Mouse (Mus musculus) forebrain, embryonic 13.5 days (tissue): ENCODE data around the gene Slc38a10. TPM values are rescaled to one million over a fixed set of nuclear protein-coding genes. Genes with fewer than 3 reads are reported as not detected.

ENCODE experiments used
- ATAC-seq: fragments of 200-750 bp; cut with Nextera tagmentation; 2 replicates; pipeline ENCODE4 v1.8.0; 2017
- H3K27ac ChIP-seq: fragments of 300-500 bp; sonication (generic); 2 replicates; pipeline ENCODE4 v1.5.1; 2015; ENCODE audit warnings: inconsistent platforms, mild to moderate bottlenecking, moderate library complexity
- H3K27me3 ChIP-seq: fragments of 300-500 bp; sonication (generic); 2 replicates; pipeline ENCODE4 v1.6.1; 2015; ENCODE audit warnings: mild to moderate bottlenecking, inconsistent platforms
- H3K36me3 ChIP-seq: fragments of 300-500 bp; sonication (generic); 2 replicates; pipeline ENCODE4 v1.6.1; 2015; ENCODE audit warnings: mild to moderate bottlenecking, inconsistent platforms; ENCODE audit not compliant: poor library complexity, severe bottlenecking
- H3K4me1 ChIP-seq: fragments of 300-500 bp; sonication (generic); 2 replicates; pipeline ENCODE4 v1.6.1; 2015; ENCODE audit warnings: inconsistent platforms
- H3K4me2 ChIP-seq: fragments of 300-500 bp; sonication (generic); 2 replicates; pipeline ENCODE4 v1.6.1; 2015; ENCODE audit warnings: inconsistent platforms, mild to moderate bottlenecking, moderate library complexity
- H3K4me3 ChIP-seq: fragments of 300-500 bp; sonication (generic); 2 replicates; pipeline ENCODE4 v1.5.1; 2015; ENCODE audit warnings: mild to moderate bottlenecking, inconsistent platforms
- H3K9ac ChIP-seq: fragments of 300-500 bp; sonication (generic); 2 replicates; pipeline ENCODE4 v1.6.1; 2015; ENCODE audit warnings: mild to moderate bottlenecking, inconsistent platforms
- H3K9me3 ChIP-seq: fragments of 300-500 bp; sonication (generic); replicated peaks from 2 replicates; pipeline ENCODE4 v1.6.1; 2016; ENCODE audit warnings: inconsistent platforms
- WGBS: fragments of 180-500 bp; shearing (Covaris S2); methylation state at CpG from one replicate; pipeline ENCODE4 v1.1.7; 2015; 5-methylcytosine and 5-hydroxymethylcytosine counted together
- polyA plus RNA-seq: library from polyadenylated mRNA; unstranded; fragments of >200 nt; fragmentation: Nextera tagmentation; extraction: Ambion mirVana; gene quantifications from 2 replicates; pipeline ENCODE4 v1.2.1, GENCODE M21; 2015

Slc38a10 gene
- polyA plus RNA-seq, 1 experiment from 2014 or later = 76.8 TPM

DNA sequence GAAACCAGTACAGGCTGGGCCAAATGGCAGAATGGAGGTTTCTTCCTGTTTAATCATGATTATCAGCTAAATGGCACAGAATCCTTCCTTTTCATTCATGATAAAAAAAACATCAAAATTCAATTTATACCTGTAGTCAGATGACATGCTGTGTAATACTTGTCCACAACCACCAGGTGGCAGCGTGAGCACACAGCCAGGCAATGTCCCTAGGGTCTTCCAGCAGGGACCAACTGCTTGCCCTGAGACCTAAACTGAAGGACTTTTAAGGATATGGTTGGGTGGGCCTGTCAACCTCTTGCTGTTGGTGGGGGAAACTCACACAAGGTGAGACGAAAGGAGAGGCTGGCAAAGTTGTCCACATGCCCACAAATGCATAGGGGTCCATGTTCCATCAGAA is 40.1 kb downstream of the Slc38a10 start:
- 2% methylated on average over 2 of the region's 2 CpGs for WGBS
- H3K4me1 ChIP-seq = peaks cover 9% of the 10 kb centered on the region
- no peaks in the 10 kb centered on the region for H3K27me3 ChIP-seq
- H3K9me3 ChIP-seq = no peaks in the 10 kb centered on the region
- ATAC-seq = no peak
- H3K36me3 ChIP-seq = peaks cover 68% of the 10 kb centered on the region
- H3K9ac ChIP-seq = peak overlapping the region; percentile 30; the same call in 1 of the 2 replicates
- peak overlapping the region; percentile 2; the same call in 1 of the 2 replicates for H3K27ac ChIP-seq
- H3K4me3 ChIP-seq = no peak overlapping the region
- no peak overlapping the region for H3K4me2 ChIP-seq

DNA sequence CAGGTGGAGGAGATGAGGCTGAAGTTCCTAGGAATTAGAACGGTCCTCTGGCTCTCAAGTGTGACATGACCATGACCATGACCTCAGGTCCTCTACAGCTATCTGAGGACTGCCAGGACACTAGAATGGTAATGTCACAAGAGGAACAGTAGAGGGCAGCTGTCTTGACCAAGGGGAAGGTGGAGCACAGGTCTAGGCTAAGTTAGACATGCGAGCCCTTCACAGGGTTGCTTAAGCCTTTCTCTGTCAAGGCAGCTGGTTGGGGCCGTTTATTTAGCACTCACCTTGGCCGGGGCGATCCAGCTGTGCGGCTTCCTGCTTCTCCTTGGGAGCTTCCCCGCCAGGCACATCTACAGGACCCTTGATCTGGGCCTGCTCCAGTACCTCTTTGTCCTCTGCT is 40.6 kb downstream of the Slc38a10 start:
- H3K27me3 ChIP-seq = no peaks in the 10 kb centered on the region
- WGBS = 72% methylated on average over 7 of the region's 7 CpGs
- H3K36me3 ChIP-seq = peaks cover 68% of the 10 kb centered on the region
- H3K4me1 ChIP-seq = peaks cover 9% of the 10 kb centered on the region
- ATAC-seq = no peak
- H3K9ac ChIP-seq = peak overlapping the region; percentile 30; the same call in 1 of the 2 replicates
- no peaks in the 10 kb centered on the region for H3K9me3 ChIP-seq
- H3K4me3 ChIP-seq = no peak overlapping the region
- no peak overlapping the region; the same call in 1 of the 2 replicates for H3K27ac ChIP-seq
- no peak overlapping the region for H3K4me2 ChIP-seq

DNA sequence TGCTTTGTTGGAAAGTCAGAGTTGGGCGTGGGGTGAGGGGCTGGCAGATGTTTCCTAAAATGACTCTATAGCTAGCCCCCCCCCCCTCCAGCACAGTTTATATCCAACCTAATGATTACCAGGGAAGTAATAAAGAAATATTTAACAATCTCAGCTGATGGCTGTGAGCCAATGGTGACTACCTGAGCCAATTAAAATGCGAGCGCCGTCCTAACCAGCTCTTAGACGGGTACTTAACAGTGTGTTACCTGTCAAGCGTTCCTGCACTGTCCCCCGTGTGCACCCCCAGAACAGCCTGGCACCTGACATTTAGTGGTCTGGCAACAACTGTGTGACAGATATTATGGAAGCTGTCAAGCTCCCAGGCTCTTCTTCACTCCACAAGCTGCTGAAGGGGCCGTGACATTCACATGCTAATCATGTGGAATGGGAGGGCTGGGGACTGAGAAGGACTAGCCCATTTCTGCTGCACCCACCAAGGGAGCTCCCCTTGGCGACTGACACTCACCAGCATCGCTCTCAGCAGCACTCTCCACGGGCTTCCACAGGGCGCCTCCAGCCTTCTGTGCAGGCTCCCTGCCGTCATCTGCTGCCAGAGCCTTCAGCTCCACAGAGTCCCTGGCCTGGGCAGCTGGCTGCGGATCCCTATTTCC is 41.5 kb downstream of the Slc38a10 start:
- peak overlapping the region; percentile 54; the same call in 1 of the 2 replicates for H3K27ac ChIP-seq
- ATAC-seq = no peak
- H3K36me3 ChIP-seq = peaks cover 68% of the 10 kb centered on the region
- H3K9me3 ChIP-seq = no peaks in the 10 kb centered on the region
- no peak overlapping the region for H3K9ac ChIP-seq
- H3K4me1 ChIP-seq = peaks cover 9% of the 10 kb centered on the region
- H3K4me2 ChIP-seq = no peak overlapping the region
- no peaks in the 10 kb centered on the region for H3K27me3 ChIP-seq
- H3K4me3 ChIP-seq = no peak overlapping the region
- WGBS = 66% methylated on average over 14 of the region's 14 CpGs

DNA sequence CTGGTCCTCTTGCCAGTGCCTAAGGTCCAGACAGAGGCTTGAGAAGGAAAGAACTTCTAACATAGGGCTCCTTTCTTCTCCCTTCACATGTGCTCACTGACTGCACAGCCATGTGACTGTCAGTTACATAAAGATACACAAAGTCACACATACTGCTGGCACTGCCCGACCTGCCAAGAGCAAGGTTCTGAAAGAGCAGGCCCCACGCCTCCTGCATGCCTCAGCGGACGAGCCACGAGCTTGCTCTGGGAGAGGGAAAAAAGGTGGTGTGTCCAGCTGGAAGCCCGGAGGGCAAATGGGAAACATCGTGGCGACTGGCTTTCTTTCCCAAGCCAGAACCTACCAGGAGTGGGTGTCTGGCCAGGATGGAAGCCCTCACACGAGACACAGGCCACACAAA is 43.4 kb downstream of the Slc38a10 start:
- 87% methylated on average over 9 of the region's 9 CpGs for WGBS
- no peak for ATAC-seq

DNA sequence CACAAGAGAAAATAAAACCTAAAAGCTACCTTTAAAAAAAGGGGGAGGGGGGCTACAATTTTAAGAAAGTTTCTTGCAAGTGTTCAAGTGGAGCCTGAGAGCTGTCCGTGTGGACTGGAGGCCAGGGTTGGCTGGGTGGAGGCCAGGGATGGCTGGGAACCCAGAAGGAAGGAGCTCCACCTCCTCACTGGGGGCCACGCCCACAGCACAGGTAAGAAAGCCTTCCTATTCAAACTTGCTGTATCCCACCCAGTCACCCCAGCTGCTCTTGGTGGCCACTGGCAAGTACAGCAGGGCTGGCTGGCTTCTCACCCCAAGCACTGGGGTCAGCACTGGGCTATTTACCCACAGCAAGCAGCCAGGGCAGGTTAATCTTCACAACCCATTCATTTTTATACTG is 44.1 kb downstream of the Slc38a10 start:
- no peak for ATAC-seq
- no peak overlapping the region for H3K27ac ChIP-seq
- no peak overlapping the region for H3K4me3 ChIP-seq
- H3K27me3 ChIP-seq = no peaks in the 10 kb centered on the region
- H3K4me2 ChIP-seq = no peak overlapping the region
- no peak overlapping the region for H3K9ac ChIP-seq
- H3K4me1 ChIP-seq = peaks cover 9% of the 10 kb centered on the region
- 84% methylated on average over 2 of the region's 2 CpGs for WGBS
- peaks cover 65% of the 10 kb centered on the region for H3K36me3 ChIP-seq
- H3K9me3 ChIP-seq = no peaks in the 10 kb centered on the region

More for the DNA sequence above, 43.4 kb downstream of the Slc38a10 start:
- H3K4me3 ChIP-seq = no peak overlapping the region
- H3K9ac ChIP-seq = no peak overlapping the region
- no peaks in the 10 kb centered on the region for H3K9me3 ChIP-seq
- H3K4me1 ChIP-seq = peaks cover 9% of the 10 kb centered on the region
- H3K27ac ChIP-seq = no peak overlapping the region
- H3K27me3 ChIP-seq = no peaks in the 10 kb centered on the region
- no peak overlapping the region for H3K4me2 ChIP-seq
- H3K36me3 ChIP-seq = peaks cover 71% of the 10 kb centered on the region

DNA sequence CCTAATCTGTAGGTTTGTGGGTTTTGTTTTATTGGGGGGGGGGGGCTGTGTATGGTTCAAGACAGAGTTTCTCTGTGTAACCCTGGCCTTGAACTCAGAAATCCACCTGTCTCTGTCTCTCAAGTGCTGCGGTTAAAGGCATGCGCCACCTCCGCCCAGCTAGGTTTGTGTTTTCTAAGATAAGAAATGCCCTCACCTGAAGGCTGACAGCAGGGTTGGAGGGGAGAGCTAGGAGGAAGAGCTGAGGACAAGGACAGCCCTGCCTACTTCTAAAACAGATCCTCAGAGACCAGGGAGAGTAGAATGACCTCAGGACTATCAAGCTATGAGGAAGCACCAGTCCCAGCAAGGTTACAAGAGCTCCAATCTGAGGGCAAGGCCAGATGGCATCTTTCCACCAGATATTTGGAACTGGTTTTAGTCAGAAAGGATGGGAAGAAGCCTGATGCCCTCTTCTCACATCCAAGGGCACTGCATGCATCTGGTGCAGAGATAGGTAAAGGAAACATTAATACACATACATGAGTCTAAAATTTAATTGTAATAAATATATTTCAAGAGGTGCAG is 47.6 kb downstream of the Slc38a10 start:
- Histone ChIP-seq H3K27me3 (no peaks in the 10 kb centered on the region), H3K36me3 (peaks cover 49% of the 10 kb centered on the region), H3K4me3 (no peak overlapping the region), H3K9ac (no peak overlapping the region), H3K27ac (no peak overlapping the region), H3K4me1 (peaks cover 17% of the 10 kb centered on the region), H3K4me2 (no peak overlapping the region), H3K9me3 (no peaks in the 10 kb centered on the region)
- ATAC-seq = no peak
- 94% methylated on average over 3 of the region's 3 CpGs for WGBS

DNA sequence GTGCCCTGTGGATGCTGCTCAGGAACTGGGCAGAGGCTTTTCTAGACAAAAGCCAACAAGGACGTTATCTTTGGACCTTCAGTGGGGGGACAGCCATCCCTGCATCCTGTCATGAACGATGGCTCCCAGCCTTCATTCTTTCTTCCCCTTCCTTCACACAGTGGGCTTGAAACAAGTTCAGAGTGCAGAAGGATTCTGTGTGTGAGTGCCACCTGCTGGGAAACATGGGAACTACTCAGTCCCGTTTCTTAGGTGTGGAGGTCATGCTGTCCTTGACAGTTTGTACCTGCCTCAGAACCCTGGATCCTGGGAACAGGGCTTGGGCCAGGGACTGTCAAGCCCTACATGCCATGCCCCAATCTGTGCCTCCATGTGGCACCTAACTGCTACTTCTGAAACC is 50.1 kb downstream of the Slc38a10 start:
- H3K9me3 ChIP-seq = no peaks in the 10 kb centered on the region
- no peak overlapping the region for H3K9ac ChIP-seq
- no peak overlapping the region for H3K4me3 ChIP-seq
- WGBS = 4% methylated on average over 3 of the region's 3 CpGs
- no peak for ATAC-seq
- H3K27ac ChIP-seq = 0 out of 2 replicates have a peak overlapping the region, but pooled peaks have one; percentile 27
- H3K36me3 ChIP-seq = peaks cover 38% of the 10 kb centered on the region
- peaks cover 28% of the 10 kb centered on the region for H3K4me1 ChIP-seq
- H3K4me2 ChIP-seq = no peak overlapping the region
- no peaks in the 10 kb centered on the region for H3K27me3 ChIP-seq

DNA sequence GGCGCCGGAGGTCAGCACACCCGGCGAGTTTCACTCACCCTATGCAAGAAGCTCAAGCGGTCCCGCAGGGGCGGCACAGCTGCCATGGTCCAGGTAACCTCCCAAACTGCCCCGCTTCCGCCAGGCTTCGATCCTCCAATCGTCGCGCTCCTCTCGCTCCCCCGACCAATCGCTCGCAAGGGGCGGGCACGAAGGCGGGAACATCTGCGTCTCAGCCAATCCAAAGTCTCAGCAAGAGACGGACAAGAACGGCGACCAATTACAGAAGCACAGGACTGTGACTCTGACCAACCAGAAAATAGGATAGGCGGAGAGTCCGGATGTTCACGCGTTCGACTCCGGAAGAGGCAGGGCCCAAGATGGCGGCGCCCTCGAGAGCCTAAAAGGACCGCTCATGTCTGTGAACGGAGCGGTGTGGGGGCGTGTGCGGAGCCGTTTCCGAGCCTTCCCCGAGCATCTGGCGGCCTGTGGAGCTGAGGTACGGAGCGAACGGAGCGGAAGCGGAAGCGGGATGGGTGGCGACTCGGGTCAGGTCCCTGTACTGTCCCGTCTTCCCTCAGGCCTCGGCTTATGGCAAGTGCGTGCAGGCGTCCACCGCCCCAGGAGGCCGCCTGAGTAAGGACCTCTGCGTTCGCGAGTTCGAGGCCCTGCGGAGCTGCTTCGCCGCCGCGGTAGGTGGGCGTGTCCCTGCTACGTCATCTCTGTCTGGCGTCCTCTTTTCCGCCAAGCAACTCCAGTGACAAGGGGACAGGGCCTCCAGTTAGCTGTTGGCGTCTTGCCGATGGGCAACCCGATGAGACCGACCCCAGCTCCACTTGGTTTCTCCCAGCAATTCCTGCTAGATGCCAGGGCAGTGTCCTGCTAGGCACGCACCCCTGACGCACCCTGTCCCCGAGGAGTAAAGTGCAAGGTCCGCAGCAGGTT is 52.3 kb downstream of the Slc38a10 start, which contains the start of the genes Tepsin and Ndufaf8:
Gene Tepsin (minus strand): TSS at position 144 of the 924 bp plus-strand sequence.
Gene Ndufaf8 (plus strand): TSS at position 341 of the 924 bp plus-strand sequence.
- Histone ChIP-seq H3K27me3 (no peaks in the 10 kb centered on the region), H3K9ac (peak within 1 kb of the TSS; percentile 88), H3K9me3 (no peaks in the 10 kb centered on the region), H3K4me1 (peaks cover 28% of the 10 kb centered on the region), H3K4me3 (peak within 1 kb of the TSS; percentile 75), H3K36me3 (peaks cover 37% of the 10 kb centered on the region), H3K4me2 (peak within 1 kb of the TSS; percentile 92), H3K27ac (peak within 1 kb of the TSS; percentile 86)
- WGBS = under 1% methylated on average over 77 of the region's 77 CpGs
- ATAC-seq = peak; percentile 98

DNA sequence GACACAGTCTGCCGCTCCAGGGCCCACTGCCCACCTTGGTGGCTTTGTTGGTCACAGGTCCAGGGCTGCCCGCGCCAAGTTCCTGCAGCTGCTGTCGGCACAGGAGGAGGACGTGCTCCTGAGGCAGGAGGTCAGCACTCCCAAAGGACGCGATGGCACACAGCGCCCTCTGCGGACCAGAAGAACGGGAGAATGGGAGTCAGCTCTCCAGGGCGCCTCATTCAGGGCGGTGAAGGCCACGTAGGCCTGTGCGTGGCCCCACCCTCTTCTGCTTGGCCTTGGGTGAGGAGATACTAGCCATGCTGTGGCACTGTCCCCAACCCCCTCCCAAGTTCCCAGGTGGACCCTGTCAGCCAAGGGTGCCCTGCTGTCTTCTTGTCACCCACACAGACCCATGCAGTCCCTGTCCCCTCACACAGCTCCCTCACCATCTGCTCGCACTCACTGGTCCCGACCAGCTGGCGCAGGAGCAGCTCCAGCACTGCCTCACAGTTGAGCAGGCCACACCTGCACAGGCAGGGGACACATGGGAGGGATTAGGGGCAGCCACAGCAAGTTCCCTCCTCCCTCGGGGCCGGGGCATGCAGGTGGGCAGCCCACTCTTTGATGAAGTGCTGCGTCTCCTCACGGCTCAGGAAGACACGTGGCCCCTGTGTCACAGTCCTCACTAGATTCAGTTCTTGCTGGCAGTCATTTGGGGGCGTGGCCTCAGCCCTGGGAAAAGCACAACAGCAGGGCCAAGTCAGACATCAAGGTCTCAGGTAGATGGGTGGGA is 58.1 kb downstream of the Slc38a10 start:
- peaks cover 64% of the 10 kb centered on the region for H3K36me3 ChIP-seq
- 79% methylated on average over 23 of the region's 23 CpGs for WGBS
- peaks cover 8% of the 10 kb centered on the region for H3K4me1 ChIP-seq
- H3K9me3 ChIP-seq = no peaks in the 10 kb centered on the region
- H3K4me2 ChIP-seq = no peak overlapping the region
- no peak overlapping the region for H3K9ac ChIP-seq
- no peaks in the 10 kb centered on the region for H3K27me3 ChIP-seq
- no peak overlapping the region for H3K27ac ChIP-seq
- no peak for ATAC-seq
- H3K4me3 ChIP-seq = no peak overlapping the region

DNA sequence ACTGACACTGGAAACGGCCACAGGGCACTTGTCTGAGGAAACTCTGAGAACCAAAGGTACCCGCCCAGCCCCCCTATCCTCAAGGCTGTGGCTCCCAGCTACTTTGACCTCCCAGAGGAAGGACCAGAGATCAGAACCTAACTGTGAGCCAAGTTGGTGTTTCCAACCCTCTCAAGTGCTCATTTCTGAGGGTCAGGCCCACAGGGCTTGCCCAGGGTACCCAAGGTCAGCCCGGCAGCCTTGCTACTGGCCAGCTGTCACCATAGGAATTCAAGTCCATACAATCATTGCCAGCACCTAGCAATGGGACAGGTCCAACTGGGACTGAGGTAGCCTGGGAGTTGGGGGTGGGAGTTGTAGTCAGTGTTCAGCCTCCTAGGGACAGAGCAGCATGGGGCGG is 60.5 kb downstream of the Slc38a10 start:
- Histone ChIP-seq H3K4me1 (peaks cover 5% of the 10 kb centered on the region), H3K9ac (no peak overlapping the region), H3K9me3 (no peaks in the 10 kb centered on the region), H3K36me3 (peaks cover 54% of the 10 kb centered on the region), H3K4me2 (no peak overlapping the region), H3K27me3 (no peaks in the 10 kb centered on the region), H3K27ac (no peak overlapping the region), H3K4me3 (no peak overlapping the region)
- WGBS = 95% methylated on average over 4 of the region's 4 CpGs
- ATAC-seq = no peak

DNA sequence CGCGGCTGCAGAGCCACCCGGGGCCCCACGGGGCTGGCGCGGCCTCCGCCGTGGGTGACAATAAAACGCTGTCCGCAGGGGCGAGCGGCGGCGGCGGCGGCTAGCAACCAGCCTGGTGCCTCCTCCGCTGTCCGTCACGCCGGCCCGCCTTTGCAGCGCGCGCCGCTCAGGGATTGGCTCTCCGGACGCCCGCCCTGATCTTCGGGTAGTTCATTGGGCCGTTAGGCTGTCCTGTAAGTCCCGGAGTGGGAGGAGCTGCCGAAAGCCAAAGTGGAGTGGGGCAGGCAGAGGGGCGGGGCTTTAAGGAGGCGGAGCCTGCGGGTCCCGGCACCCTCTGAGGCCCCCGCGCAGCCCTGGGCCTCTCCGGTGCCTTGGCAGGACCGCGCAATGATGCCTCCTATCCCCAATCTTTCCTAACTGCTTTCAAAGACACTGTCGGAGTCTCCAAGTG is 64.4 kb downstream of the Slc38a10 start, which contains the start of gene Cep131:
Gene Cep131 (minus strand): TSS at position 126 of the 451 bp plus-strand sequence.
- peaks cover 39% of the 10 kb centered on the region for H3K36me3 ChIP-seq
- H3K4me1 ChIP-seq = peaks cover 14% of the 10 kb centered on the region
- peak within 1 kb of the TSS; percentile 91 for H3K9ac ChIP-seq
- 0% methylated on average over 33 of the region's 42 CpGs for WGBS
- H3K27me3 ChIP-seq = no peaks in the 10 kb centered on the region
- peak; percentile 99 for ATAC-seq
- peak within 1 kb of the TSS; percentile 80 for H3K4me2 ChIP-seq
- H3K9me3 ChIP-seq = no peaks in the 10 kb centered on the region
- peak within 1 kb of the TSS; percentile 65 for H3K4me3 ChIP-seq
- peak within 1 kb of the TSS; percentile 66 for H3K27ac ChIP-seq
